ENCODE assay signal across 24 mouse cellular contexts in the genomic region with DNA sequence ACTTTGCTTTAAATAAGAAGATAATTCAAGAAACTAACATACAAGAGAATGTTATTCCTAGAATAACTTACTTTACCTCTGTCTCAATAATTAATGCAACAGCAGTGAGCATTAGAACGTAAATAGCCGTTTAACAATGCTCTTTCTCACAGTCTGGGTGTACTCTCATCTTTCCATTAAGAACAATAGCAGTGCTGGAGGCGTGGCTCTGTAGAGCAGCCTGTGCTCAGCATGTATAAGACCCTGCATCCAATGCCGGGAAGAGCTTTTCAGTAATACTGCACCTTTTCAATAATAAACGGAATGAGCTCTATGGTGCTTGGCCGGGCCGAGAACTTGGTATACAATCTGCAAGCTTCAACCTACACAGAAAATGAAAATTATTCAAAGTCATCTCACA. TPM values are rescaled to one million over a fixed set of nuclear protein-coding genes. Genes with fewer than 3 reads are reported as not detected.
DNase-seq lines count a peak whose midpoint lies in the region; ATAC-seq lines count a peak whose summit lies in the region.
"Had no signal": no experiment of that assay in that cellular context is flagged by ENCODE, and none has a peak within 500 bp of the region (broad histone marks: within the 10 kb centered on the region; RNA-seq: fewer than 3 reads in every experiment).

No protein-coding gene starts in this region.

- H3K4me2 ChIP-seq in forebrain, embryonic 13.5 days: no peak overlapping the region
- no peak overlapping the region for H3K4me2 ChIP-seq in forebrain, embryonic 12.5 days
- no peak overlapping the region for H3K4me2 ChIP-seq in midbrain, embryonic 14.5 days (ENCODE audit: low read length)
- H3K4me2 ChIP-seq in midbrain, embryonic 11.5 days: no peak overlapping the region
- H3K4me2 ChIP-seq in hindbrain, embryonic 13.5 days: no peak overlapping the region
- H3K4me2 ChIP-seq: embryonic facial prominence, embryonic 13.5 days; intestine, embryonic 15.5 days; liver, embryonic 13.5 days had no signal

- peak; percentile 60 for DNase-seq in midbrain, embryonic 14.5 days
- no peak for DNase-seq in midbrain, embryonic 11.5 days (ENCODE audit: low spot score, missing footprints)
- no peak for DNase-seq in cerebellum, postnatal 25 days
- DNase-seq in right cerebral cortex, postnatal 10 days (ENCODE audit: low spot score in 2 of 2): no peak
- DNase-seq: adrenal gland, adult 2 months; cerebellum, adult 11-12 months; cerebellum, postnatal 10 days; gastrocnemius, postnatal 10 days; heart, postnatal 4 days; kidney, adult 8-10 months; kidney, postnatal 10 days; liver, embryonic 13.5 days; lung, adult 2 months; thymus, adult 18-20 months; thymus, postnatal 36 days had no signal

- no peak overlapping the region for H3K9ac ChIP-seq in forebrain, embryonic 13.5 days
- H3K9ac ChIP-seq in forebrain, embryonic 12.5 days: no peak overlapping the region
- H3K9ac ChIP-seq in midbrain, embryonic 14.5 days (replicated peaks; ENCODE audit: low read length): no peak overlapping the region
- H3K9ac ChIP-seq in midbrain, embryonic 11.5 days (ENCODE audit: low read length): no peak overlapping the region
- no peak overlapping the region for H3K9ac ChIP-seq in hindbrain, embryonic 13.5 days
- H3K9ac ChIP-seq: embryonic facial prominence, embryonic 13.5 days; intestine, embryonic 15.5 days; liver, embryonic 13.5 days had no signal

- no peak overlapping the region for H3K27ac ChIP-seq in forebrain, embryonic 13.5 days
- no peak overlapping the region for H3K27ac ChIP-seq in forebrain, embryonic 12.5 days
- H3K27ac ChIP-seq in midbrain, embryonic 14.5 days (replicated peaks; ENCODE audit: low read depth, low read length): no peak overlapping the region
- no peak overlapping the region for H3K27ac ChIP-seq in midbrain, embryonic 11.5 days (ENCODE audit: low read depth, low read length)
- H3K27ac ChIP-seq in hindbrain, embryonic 13.5 days: no peak overlapping the region
- H3K27ac ChIP-seq: embryonic facial prominence, embryonic 13.5 days; heart, embryonic 10.5 days; intestine, embryonic 15.5 days; left cerebral cortex, adult 2 months; liver, embryonic 13.5 days had no signal

- no peaks in the 10 kb centered on the region for H3K4me1 ChIP-seq in forebrain, embryonic 13.5 days
- 0 out of 2 replicates have a peak, but pooled peaks cover 3% of the 10 kb centered on the region for H3K4me1 ChIP-seq in forebrain, embryonic 12.5 days
- no peaks in the 10 kb centered on the region for H3K4me1 ChIP-seq in midbrain, embryonic 14.5 days (ENCODE audit: control insufficient read depth, insufficient read depth, low read length)
- no peaks in the 10 kb centered on the region for H3K4me1 ChIP-seq in midbrain, embryonic 11.5 days (ENCODE audit: control insufficient read depth, insufficient read depth, low read length)
- H3K4me1 ChIP-seq in hindbrain, embryonic 13.5 days (replicated peaks): 0 out of 2 replicates have a peak, but pooled peaks cover 2% of the 10 kb centered on the region
- H3K4me1 ChIP-seq: embryonic facial prominence, embryonic 13.5 days; heart, embryonic 10.5 days; intestine, embryonic 15.5 days; liver, embryonic 13.5 days had no signal

- no peaks in the 10 kb centered on the region for H3K9me3 ChIP-seq in forebrain, embryonic 13.5 days (replicated peaks)
- no peaks in the 10 kb centered on the region for H3K9me3 ChIP-seq in forebrain, embryonic 12.5 days
- H3K9me3 ChIP-seq in midbrain, embryonic 14.5 days (ENCODE audit: control insufficient read depth, low read length): no peaks in the 10 kb centered on the region
- no peaks in the 10 kb centered on the region for H3K9me3 ChIP-seq in midbrain, embryonic 11.5 days (ENCODE audit: control insufficient read depth, low read length)
- H3K9me3 ChIP-seq in hindbrain, embryonic 13.5 days: no peaks in the 10 kb centered on the region
- H3K9me3 ChIP-seq: embryonic facial prominence, embryonic 13.5 days; heart, embryonic 10.5 days; intestine, embryonic 15.5 days; liver, embryonic 13.5 days; megakaryocyte, embryonic 14.5 days had no signal

- H3K4me3 ChIP-seq in forebrain, embryonic 13.5 days: no peak overlapping the region
- no peak overlapping the region for H3K4me3 ChIP-seq in forebrain, embryonic 12.5 days (replicated peaks)
- no peak overlapping the region for H3K4me3 ChIP-seq in midbrain, embryonic 14.5 days (replicated peaks; ENCODE audit: low read depth, low read length)
- no peak overlapping the region for H3K4me3 ChIP-seq in midbrain, embryonic 11.5 days (ENCODE audit: low read depth, low read length)
- H3K4me3 ChIP-seq in hindbrain, embryonic 13.5 days: no peak overlapping the region
- H3K4me3 ChIP-seq: embryonic facial prominence, embryonic 13.5 days; heart, embryonic 10.5 days; intestine, embryonic 15.5 days; left cerebral cortex, adult 2 months; liver, embryonic 13.5 days had no signal

- 0 out of 2 replicates have a peak, but pooled peaks have one; percentile 58 for ATAC-seq in forebrain, embryonic 13.5 days
- ATAC-seq in forebrain, embryonic 12.5 days (ENCODE audit: low FRiP score): no peak
- no peak for ATAC-seq in midbrain, embryonic 14.5 days (ENCODE audit: low FRiP score, low TSS enrichment)
- ATAC-seq in midbrain, embryonic 11.5 days (ENCODE audit: low FRiP score): no peak
- peak; percentile 74; the same call in 1 of the 2 replicates for ATAC-seq in hindbrain, embryonic 13.5 days (ENCODE audit: low FRiP score)
- ATAC-seq: intestine, embryonic 15.5 days had no signal

- H3K36me3 ChIP-seq in forebrain, embryonic 13.5 days (ENCODE audit: poor library complexity, severe bottlenecking): no peaks in the 10 kb centered on the region
- H3K36me3 ChIP-seq in forebrain, embryonic 12.5 days (replicated peaks): no peaks in the 10 kb centered on the region
- H3K36me3 ChIP-seq in midbrain, embryonic 14.5 days (ENCODE audit: control insufficient read depth, insufficient read depth, low read length): no peaks in the 10 kb centered on the region
- no peaks in the 10 kb centered on the region for H3K36me3 ChIP-seq in midbrain, embryonic 11.5 days (ENCODE audit: control insufficient read depth, insufficient read depth, low read length)
- no peaks in the 10 kb centered on the region for H3K36me3 ChIP-seq in hindbrain, embryonic 13.5 days
- H3K36me3 ChIP-seq: embryonic facial prominence, embryonic 13.5 days; intestine, embryonic 15.5 days; liver, embryonic 13.5 days had no signal

- H3K27me3 ChIP-seq in forebrain, embryonic 13.5 days: no peaks in the 10 kb centered on the region
- H3K27me3 ChIP-seq in forebrain, embryonic 12.5 days: no peaks in the 10 kb centered on the region
- H3K27me3 ChIP-seq in midbrain, embryonic 14.5 days (ENCODE audit: control insufficient read depth, insufficient read depth, low read length): no peaks in the 10 kb centered on the region
- no peaks in the 10 kb centered on the region for H3K27me3 ChIP-seq in midbrain, embryonic 11.5 days (ENCODE audit: control insufficient read depth, insufficient read depth, low read length)
- H3K27me3 ChIP-seq in hindbrain, embryonic 13.5 days: no peaks in the 10 kb centered on the region
- H3K27me3 ChIP-seq: embryonic facial prominence, embryonic 13.5 days; intestine, embryonic 15.5 days; liver, embryonic 13.5 days; megakaryocyte, embryonic 14.5 days had no signal

- WGBS in forebrain, embryonic 13.5 days: 25% methylated on average over 7 of the region's 7 CpGs
- 29% methylated on average over 7 of the region's 7 CpGs for WGBS in forebrain, embryonic 12.5 days
- WGBS in midbrain, embryonic 14.5 days: 34% methylated on average over 7 of the region's 7 CpGs
- WGBS in midbrain, embryonic 11.5 days: 58% methylated on average over 7 of the region's 7 CpGs
- WGBS in hindbrain, embryonic 13.5 days: 20% methylated on average over 7 of the region's 7 CpGs

RNA-seq across cellular contexts. Expression of a gene that starts 10.0 kb away (rescaled TPM):
- polyA plus RNA-seq in forebrain, embryonic 13.5 days (2015; fragmentation: Nextera tagmentation; extraction: Ambion mirVana): not detected in 2 replicates
- polyA plus RNA-seq in forebrain, embryonic 12.5 days (2016; fragmentation: Nextera tagmentation; extraction: Ambion mirVana): 1.1 TPM in 1 of 2 replicates, not detected in the other
- polyA plus RNA-seq in midbrain, embryonic 14.5 days (2014; fragmentation: Nextera tagmentation; extraction: Ambion mirVana): 1.3 TPM in 1 of 2 replicates, not detected in the other
- 1.3 TPM in 1 of 2 replicates, not detected in the other for polyA plus RNA-seq in midbrain, embryonic 11.5 days (2014; fragmentation: Nextera tagmentation; extraction: Ambion mirVana)
- polyA plus RNA-seq in hindbrain, embryonic 13.5 days (2015; fragmentation: Nextera tagmentation; extraction: Ambion mirVana): 0.61 and 1.7 TPM in 2 replicates
- polyA plus RNA-seq: adrenal gland, adult 2 months; lung, adult 2 months; neural tube, embryonic 11.5 days had no signal

RNA-seq across cellular contexts. Expression of a gene that starts 10.2 kb away (rescaled TPM):
- polyA plus RNA-seq in forebrain, embryonic 13.5 days (2015; fragmentation: Nextera tagmentation; extraction: Ambion mirVana): 12.5 and 12.7 TPM in 2 replicates
- 13.9 and 15.2 TPM in 2 replicates for polyA plus RNA-seq in forebrain, embryonic 12.5 days (2016; fragmentation: Nextera tagmentation; extraction: Ambion mirVana)
- polyA plus RNA-seq in midbrain, embryonic 14.5 days (2014; fragmentation: Nextera tagmentation; extraction: Ambion mirVana): 11.7 and 11.9 TPM in 2 replicates
- polyA plus RNA-seq in midbrain, embryonic 11.5 days (2014; fragmentation: Nextera tagmentation; extraction: Ambion mirVana): 15.8 and 16.7 TPM in 2 replicates
- 17.3 and 18.7 TPM in 2 replicates for polyA plus RNA-seq in hindbrain, embryonic 13.5 days (2015; fragmentation: Nextera tagmentation; extraction: Ambion mirVana)

RNA-seq across cellular contexts. Expression of a gene that starts 10.4 kb away (rescaled TPM):
- polyA plus RNA-seq in forebrain, embryonic 13.5 days (2015; fragmentation: Nextera tagmentation; extraction: Ambion mirVana): 7.7 and 8.9 TPM in 2 replicates
- polyA plus RNA-seq in forebrain, embryonic 12.5 days (2016; fragmentation: Nextera tagmentation; extraction: Ambion mirVana): 6.9 and 8.9 TPM in 2 replicates
- 5.6 and 8.0 TPM in 2 replicates for polyA plus RNA-seq in midbrain, embryonic 14.5 days (2014; fragmentation: Nextera tagmentation; extraction: Ambion mirVana)
- 9.6 and 10.9 TPM in 2 replicates for polyA plus RNA-seq in midbrain, embryonic 11.5 days (2014; fragmentation: Nextera tagmentation; extraction: Ambion mirVana)
- 9.8 and 10.4 TPM in 2 replicates for polyA plus RNA-seq in hindbrain, embryonic 13.5 days (2015; fragmentation: Nextera tagmentation; extraction: Ambion mirVana)

RNA-seq across cellular contexts. Expression of a gene that starts 39.5 kb away (rescaled TPM):
- polyA plus RNA-seq in forebrain, embryonic 13.5 days (2015; fragmentation: Nextera tagmentation; extraction: Ambion mirVana): not detected in 2 replicates
- polyA plus RNA-seq in forebrain, embryonic 12.5 days (2016; fragmentation: Nextera tagmentation; extraction: Ambion mirVana): 0.06 and 0.15 TPM in 2 replicates
- not detected in 2 replicates for polyA plus RNA-seq in midbrain, embryonic 14.5 days (2014; fragmentation: Nextera tagmentation; extraction: Ambion mirVana)
- 0.04 TPM in 1 of 2 replicates, not detected in the other for polyA plus RNA-seq in midbrain, embryonic 11.5 days (2014; fragmentation: Nextera tagmentation; extraction: Ambion mirVana)
- 0.19 and 0.34 TPM in 2 replicates for polyA plus RNA-seq in hindbrain, embryonic 13.5 days (2015; fragmentation: Nextera tagmentation; extraction: Ambion mirVana)

Comparison
In these comparisons a context has a peak if more than half of its experiments do, and no peak if none do; other contexts are left out.
1. ATAC-seq: peak in forebrain, embryonic 13.5 days (single experiment) and hindbrain, embryonic 13.5 days (single experiment); none in forebrain, embryonic 12.5 days (single experiment), midbrain, embryonic 14.5 days (single experiment) and midbrain, embryonic 11.5 days (single experiment).